Mouse (Mus musculus): ENCODE data around the gene Gm11733.

Gene Gm11733

GRCm38 (mm10) chr11:117478271-117479006 lies 5.7 kb upstream of the Gm11733 start:
- DNase-seq (ENCODE audit: low spot score), result peak; percentile 39

DNA sequence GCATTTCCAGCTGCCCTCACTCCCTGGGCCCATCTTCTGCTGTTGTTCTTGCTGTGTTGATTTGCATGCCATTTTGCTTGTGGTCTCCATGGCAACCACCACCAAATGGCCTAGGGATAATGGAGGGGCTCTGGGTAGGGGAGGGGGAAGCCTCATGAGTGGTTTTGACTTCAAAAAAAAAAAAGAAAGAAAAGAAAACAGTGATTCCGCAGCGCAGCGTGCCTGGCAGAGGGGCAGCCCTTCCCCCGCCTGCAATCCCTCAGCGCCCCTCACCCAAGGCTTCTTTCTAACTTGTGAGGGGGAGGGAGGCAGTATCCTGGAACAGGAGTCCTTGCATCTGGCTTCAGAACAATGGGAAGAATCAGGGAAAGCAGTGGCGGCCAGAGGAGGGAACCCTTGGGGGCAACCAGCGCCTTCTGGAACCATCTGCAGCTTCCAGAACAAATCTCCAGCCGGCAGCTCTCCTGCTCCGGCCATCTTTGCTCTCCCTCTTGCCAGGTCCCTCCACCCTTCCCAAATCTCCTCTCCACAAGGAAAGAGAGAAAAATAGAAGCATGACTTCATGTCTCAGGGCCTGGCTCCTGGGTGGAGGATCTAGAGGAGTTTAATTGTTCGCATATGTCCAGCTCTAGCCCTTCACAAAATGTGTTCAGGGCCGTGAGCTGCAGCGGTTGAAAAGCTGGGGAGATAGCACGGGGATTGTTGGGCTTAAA lies 5.0 kb upstream of the Gm11733 start:
- DNase-seq (ENCODE audit: low spot score), result peak; percentile 67

- no peak for DNase-seq (ENCODE audit: low spot score)
Measured at GRCm38 (mm10) chr11:117479746-117480145, 4.4 kb upstream of the Gm11733 start.

DNA sequence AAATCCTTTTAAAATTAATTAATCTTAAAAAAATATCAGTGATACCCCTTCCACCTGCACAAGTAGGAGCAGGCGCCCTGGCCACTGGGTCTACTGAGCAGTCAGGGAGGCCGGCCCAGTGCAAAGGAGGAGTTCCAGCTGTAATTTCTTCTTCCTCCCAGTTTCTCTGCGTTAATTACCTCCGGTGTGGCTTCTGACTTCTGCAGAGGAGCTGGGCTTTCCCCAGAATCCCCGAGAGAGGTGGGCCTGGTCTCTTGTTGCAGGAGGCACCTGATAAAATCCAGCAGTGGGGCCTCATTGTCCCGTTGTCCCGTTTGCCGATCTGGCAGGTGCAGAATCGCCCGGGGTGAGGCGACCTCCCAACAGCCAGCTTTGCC lies 1.9 kb upstream of the Gm11733 start:
- DNase-seq (ENCODE audit: low spot score), result no peak

GRCm38 (mm10) chr11:117482677-117483511 lies 1.3 kb upstream of the Gm11733 start:
- DNase-seq (ENCODE audit: low spot score), result peak; percentile 47

DNA sequence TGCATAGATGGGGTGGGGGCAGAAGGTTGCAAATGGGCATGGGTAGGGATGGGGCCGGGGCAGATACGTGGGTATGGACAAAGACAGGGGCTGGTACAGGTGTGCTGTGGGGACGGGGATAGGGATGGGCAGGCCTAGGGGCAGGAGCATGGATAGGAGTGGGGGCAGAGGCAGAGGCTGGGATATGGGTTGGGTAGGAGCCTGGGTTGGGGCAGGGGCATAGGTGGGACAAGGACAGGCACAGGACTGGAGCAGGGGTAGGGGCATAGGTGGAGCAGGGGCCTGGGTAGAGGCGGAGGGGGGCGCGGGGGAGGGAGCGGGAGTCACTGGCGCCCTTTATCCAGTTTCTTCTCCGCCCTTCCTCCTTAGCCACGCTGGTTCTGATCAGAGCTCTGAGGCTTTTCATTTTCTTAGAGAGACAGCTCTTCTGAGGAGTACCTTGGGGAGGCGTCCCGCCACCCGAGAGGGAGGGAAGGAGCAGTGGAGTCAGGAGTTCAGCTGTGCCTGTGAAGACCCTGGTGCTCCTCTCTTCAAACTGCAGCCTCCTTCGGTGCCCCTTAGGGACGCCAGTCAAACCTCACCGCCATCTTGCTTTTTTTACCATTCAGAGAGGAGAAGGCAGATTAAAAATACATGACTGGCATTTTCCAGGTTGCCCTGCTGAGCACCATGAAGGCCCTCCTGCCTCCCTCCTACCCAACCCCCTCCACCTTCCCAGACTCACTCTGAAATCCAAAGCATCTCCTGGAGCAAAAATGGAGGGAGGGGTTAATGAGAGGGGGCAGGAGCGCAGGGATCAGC lies 7.4 kb downstream of the Gm11733 start:
- DNase-seq (ENCODE audit: low spot score), result no peak

GRCm38 (mm10) chr11:117492209-117492505 lies 8.0 kb downstream of the Gm11733 start:
- DNase-seq (ENCODE audit: low spot score), result no peak

DNA sequence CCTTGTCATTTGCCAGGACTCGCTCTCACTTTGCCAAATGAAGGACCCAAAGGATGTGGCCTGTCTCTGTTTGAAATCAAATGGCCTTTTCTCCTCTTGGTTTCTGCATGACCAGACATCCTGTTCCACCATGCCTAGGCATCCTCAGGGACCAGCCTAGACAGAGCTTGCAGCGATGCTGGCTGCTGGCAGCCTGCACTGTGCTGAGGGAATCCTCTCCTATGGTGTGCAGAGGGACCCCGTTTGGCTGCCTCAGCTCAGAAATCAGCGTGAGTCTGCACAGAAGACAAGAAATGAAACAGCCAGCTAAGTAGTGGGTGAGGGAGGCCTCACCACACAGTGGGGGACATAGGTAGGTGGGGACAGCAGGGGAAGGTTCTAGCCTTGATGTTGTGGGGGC lies 12.6 kb downstream of the Gm11733 start:
- peak; percentile 35 for DNase-seq (ENCODE audit: low spot score)

DNA sequence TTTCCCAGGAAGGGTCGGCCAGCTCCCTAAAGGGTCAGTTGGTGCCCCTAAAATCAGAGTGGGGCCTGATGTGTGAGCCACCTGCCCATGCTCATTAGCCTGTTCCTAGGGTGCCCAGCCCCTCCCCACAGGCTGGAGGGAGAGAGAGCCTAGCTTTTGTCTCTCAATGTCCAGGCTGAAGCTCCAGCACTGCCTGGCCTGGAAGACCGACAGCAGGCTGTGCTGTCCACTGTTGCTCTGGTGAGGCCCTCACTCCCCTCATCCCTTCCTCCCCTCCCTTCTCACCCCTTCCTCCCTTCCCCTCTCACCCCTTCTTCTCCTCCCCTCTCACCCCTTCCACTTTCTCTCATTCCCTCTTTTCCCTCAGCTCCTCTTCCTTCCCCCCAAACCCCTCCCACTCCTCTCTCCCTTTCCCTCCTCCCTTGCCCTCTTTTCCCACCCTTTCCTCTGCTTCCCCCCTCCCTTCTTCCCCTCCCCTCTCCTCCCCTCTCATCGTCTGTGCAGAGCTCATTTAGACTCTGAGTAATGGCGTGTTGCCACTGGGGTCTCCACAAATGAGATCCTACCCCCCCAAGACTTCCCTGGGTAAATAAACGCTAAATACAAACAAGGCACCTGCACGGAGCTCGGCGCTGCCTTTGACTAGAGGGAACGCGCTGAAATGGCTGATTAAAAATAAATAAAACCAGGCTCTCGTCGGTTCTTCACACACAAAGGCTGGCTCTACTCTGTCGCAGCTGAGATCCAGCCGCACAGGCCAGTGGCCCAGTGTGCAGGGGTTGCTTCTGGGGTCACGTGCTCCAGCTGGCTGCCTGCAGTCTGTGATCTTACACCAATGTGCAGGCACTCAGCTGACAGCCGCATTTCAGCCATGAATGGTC lies 13.3 kb downstream of the Gm11733 start:
- DNase-seq (ENCODE audit: low spot score), result peak; percentile 71

- DNase-seq (ENCODE audit: low spot score), result no peak
Measured at GRCm38 (mm10) chr11:117498137-117498511, 14.0 kb downstream of the Gm11733 start.

- DNase-seq (ENCODE audit: low spot score), result no peak
Measured at GRCm38 (mm10) chr11:117508972-117509371, 24.8 kb downstream of the Gm11733 start.

GRCm38 (mm10) chr11:117515718-117516421 lies 31.7 kb downstream of the Gm11733 start:
- no peak for DNase-seq (ENCODE audit: low spot score)

DNA sequence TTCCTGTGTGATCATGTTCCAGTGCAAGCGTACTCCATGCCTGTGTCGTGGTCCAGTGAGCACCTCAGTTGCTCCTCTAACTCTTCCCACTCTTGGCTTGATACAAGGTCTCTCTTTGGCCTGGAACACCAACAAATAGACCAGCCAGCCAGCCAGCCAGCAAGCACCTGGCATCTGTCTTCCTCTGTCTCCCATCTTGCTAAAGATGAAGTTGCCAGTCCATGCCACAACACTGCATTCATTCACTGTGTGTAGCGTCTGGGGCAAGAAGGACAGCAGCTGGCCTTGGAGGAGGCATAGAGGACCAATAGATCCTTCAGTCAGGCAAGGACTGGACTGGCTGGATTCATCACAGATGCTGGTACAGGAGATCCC lies 32.2 kb downstream of the Gm11733 start:
- no peak for DNase-seq (ENCODE audit: low spot score)

GRCm38 (mm10) chr11:117521906-117522780 lies 38.0 kb downstream of the Gm11733 start:
- DNase-seq (ENCODE audit: low spot score), result peak; percentile 53

- no peak for DNase-seq (ENCODE audit: low spot score)
Measured at GRCm38 (mm10) chr11:117522879-117523519, 38.8 kb downstream of the Gm11733 start.

DNA sequence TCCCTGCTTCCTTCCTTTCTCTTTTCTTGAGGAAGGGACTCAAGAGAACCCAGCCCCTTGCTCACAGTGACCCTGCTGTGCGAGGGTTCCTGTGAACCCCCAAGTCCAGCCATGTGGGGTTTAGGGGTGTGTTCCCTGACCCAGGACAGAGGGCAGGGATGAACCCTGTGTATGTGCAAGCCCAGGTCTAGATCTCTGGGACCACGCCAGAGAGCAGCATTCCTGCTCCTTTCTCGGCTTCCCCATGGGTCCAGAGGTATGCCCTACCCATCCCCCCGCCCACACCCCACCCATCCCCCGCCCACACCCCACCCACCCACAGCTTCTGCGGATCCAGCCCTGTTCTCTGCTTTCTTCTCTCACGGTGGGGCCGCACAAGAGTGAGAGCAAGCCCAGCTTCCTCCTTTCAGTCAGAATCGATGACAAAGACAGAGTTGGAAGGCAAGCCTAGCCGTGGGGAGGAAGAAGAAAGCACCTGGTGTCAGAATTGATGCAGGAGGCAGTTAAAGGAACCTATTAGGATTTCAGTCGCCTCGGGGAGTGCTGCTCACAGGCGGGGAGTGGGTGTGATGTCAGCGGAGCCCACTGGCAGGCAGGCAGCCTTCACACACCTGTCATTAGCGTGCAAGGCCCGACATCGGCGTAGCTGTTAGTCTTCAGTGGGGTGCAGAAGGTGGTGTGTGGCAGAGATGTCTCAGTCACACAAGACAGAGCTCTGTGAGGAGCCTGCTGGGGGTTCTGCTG lies 41.6 kb downstream of the Gm11733 start:
- no peak for DNase-seq (ENCODE audit: low spot score)

DNA sequence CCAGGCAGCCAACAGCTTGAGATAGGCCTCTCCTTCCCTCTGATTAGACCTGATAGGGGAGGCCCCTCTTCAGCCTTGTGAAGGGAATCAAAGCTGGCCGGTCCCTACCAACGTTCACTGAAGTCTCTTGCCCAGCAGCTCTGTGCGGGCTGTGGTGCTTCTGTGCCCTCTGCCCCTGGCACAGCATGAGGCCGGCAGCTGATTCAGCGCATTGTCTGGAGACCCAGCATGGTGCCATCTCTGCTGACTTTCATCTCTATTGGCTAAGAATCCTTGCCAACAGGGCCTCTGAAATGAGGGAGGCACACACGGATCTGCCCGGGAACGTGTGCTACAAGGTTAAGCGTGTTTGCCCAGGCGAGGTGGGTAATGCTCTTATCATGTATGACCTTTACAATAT lies 48.2 kb downstream of the Gm11733 start:
- peak; percentile 37 for DNase-seq (ENCODE audit: low spot score)

DNA sequence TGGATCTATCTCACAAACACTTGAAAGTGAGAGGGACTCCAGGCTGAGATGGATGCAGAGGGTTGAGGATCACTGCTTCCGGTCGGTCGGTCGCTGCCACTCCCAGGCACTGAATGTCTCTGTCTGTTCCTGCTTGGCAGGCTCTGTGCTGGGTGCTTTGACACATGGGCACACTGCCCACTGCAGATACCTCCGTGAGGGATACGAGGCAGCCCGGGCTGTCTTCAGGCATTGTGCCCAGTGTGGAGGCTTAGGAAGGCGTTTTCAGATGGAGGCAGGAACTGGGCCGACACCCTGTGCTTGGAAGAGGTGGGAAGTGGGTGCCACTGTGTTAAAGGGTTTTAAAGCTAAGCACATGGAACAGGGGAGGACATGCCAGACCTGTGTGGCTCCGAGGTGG lies 50.7 kb downstream of the Gm11733 start:
- DNase-seq (ENCODE audit: low spot score), result no peak
